Mouse (Mus musculus) heart, embryonic 13.5 days (tissue): ENCODE results near the gene Ccng2. TPM values are rescaled to one million over a fixed set of nuclear protein-coding genes. Genes with fewer than 3 reads are reported as not detected.

ENCODE experiments used
- ATAC-seq: fragments of 200-750 bp; cut with Nextera tagmentation; 2 replicates; pipeline ENCODE4 v1.8.0; 2017; ENCODE audit warnings: moderate TSS enrichment; ENCODE audit not compliant: insufficient number of reproducible peaks, low FRiP score, low TSS enrichment; ENCODE audit errors: extremely low read depth
- H3K27ac ChIP-seq: fragments of 300-500 bp; sonication (generic); replicated peaks from 2 replicates; pipeline ENCODE4 v1.5.1; 2015; ENCODE audit warnings: moderate library complexity, mild to moderate bottlenecking, inconsistent platforms
- H3K27me3 ChIP-seq: fragments of 300-500 bp; sonication (generic); replicated peaks from 2 replicates; pipeline ENCODE4 v1.6.1; 2015; ENCODE audit warnings: mild to moderate bottlenecking, inconsistent platforms
- H3K36me3 ChIP-seq: fragments of 300-500 bp; sonication (generic); 2 replicates; pipeline ENCODE4 v1.6.1; 2015; ENCODE audit warnings: mild to moderate bottlenecking, inconsistent platforms
- H3K4me1 ChIP-seq: fragments of 300-500 bp; sonication (generic); 2 replicates; pipeline ENCODE4 v1.6.1; 2015; ENCODE audit warnings: inconsistent platforms
- H3K4me2 ChIP-seq: fragments of 300-500 bp; sonication (generic); 2 replicates; pipeline ENCODE4 v1.6.1; 2015; ENCODE audit warnings: inconsistent platforms, mild to moderate bottlenecking, moderate library complexity
- H3K4me3 ChIP-seq: fragments of 300-500 bp; sonication (generic); 2 replicates; pipeline ENCODE4 v1.5.1; 2015; ENCODE audit warnings: moderate library complexity, mild to moderate bottlenecking, inconsistent platforms
- H3K9ac ChIP-seq: fragments of 300-500 bp; sonication (generic); 2 replicates; pipeline ENCODE4 v1.6.1; 2015; ENCODE audit warnings: inconsistent platforms, mild to moderate bottlenecking, moderate library complexity
- H3K9me3 ChIP-seq: fragments of 300-500 bp; sonication (generic); 2 replicates; pipeline ENCODE4 v1.6.1; 2016; ENCODE audit warnings: inconsistent platforms
- WGBS: fragments of 180-500 bp; shearing (Covaris S2); methylation state at CpG from one replicate; pipeline ENCODE4 v1.1.7; 2015; ENCODE audit warnings: mixed read lengths; 5-methylcytosine and 5-hydroxymethylcytosine counted together
- polyA plus RNA-seq: library from polyadenylated mRNA; unstranded; fragments of >200 nt; fragmentation: Nextera tagmentation; extraction: Ambion mirVana; gene quantifications from 2 replicates; pipeline ENCODE4 v1.2.1, GENCODE M21; 2015

Ccng2 gene
- polyA plus RNA-seq, 1 experiment from 2014 or later: 35.3 TPM

DNA sequence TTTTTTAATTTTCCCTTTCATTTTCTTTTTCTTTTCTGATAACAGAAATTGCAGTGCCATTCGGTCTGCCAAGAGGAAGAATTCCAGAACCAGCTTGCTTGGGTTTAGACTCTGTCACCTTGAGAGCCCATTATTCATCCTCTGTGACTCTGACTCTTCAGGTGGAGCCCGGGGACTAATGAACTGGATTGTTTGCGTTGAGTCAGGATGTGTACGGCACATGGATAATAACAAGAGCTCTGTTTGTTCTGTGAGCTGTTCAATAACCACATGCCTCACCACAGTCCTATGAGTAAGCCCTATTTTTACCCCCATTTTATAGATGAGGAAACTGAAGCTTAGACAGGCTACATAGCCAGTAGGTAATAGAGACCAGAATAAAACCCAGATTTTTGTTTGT lies 29.7 kb downstream of the Ccng2 start:
- Histone ChIP-seq H3K9ac (no peak overlapping the region), H3K4me3 (no peak overlapping the region), H3K27me3 (no peaks in the 10 kb centered on the region), H3K27ac (no peak overlapping the region), H3K9me3 (peaks cover 13% of the 10 kb centered on the region), H3K4me2 (no peak overlapping the region), H3K4me1 (no peaks in the 10 kb centered on the region), H3K36me3 (no peaks in the 10 kb centered on the region)
- ATAC-seq: no peak
- WGBS: 76% methylated on average over 4 of the region's 4 CpGs

DNA sequence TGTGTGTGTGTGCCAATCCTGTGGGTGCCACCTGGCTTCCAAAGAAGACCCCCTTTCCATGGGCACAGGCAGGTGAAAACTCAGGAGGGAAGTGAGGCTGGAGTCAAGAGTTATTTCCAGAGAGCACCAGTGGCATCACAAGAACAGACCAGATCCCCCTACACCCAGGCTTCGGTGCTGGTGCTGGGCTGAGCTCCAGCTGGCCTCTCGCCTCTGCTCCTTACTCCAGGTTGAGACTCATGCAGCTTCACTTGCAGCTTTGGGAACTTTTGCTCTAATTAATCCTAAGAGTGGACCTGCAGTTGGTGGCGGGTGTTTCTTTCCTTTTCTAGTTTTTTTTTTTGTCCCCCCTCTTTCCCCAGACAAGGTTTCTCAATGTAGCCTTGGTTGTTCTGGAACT lies 30.3 kb downstream of the Ccng2 start:
- H3K4me3 ChIP-seq: no peak overlapping the region
- no peak for ATAC-seq
- WGBS: 58% methylated on average over 3 of the region's 3 CpGs

DNA sequence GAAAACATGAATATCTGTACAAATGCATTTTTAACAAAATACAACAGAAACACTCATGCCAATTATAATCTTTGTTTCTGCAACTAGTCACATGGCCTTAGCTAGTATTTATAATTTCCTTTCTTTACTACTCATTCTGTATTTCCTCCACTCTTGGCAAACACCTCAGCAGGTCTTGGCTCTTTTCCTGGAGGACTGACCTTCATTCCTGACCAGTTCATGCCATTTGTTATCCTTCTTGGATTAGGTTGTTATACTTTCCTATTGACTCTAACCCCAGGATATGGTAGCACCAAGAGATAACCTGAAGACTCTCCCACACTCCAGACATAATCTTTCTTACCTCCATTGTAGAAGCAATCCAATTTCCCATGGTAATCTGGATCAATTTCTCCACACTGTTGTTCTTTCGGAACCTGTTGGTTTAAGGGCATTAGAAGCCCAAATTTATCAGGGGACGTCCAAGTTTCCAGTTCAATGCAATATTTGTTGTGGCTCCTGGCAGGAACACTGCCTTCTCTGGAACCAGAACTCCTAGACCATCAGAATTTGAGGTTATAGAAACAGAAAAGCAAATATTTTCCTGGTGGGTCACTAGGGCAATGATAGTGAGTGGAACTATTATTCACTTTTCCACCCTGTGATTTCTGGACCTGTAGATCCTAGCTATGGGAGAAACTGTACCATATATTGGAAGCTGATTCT lies 38.2 kb downstream of the Ccng2 start:
- no peak overlapping the region for H3K4me2 ChIP-seq
- H3K4me1 ChIP-seq: no peaks in the 10 kb centered on the region
- H3K9me3 ChIP-seq: peaks cover 4% of the 10 kb centered on the region; the same call in 1 of the 2 replicates
- no peaks in the 10 kb centered on the region for H3K36me3 ChIP-seq
- H3K27ac ChIP-seq: no peak overlapping the region
- H3K27me3 ChIP-seq: no peaks in the 10 kb centered on the region
- no peak overlapping the region for H3K4me3 ChIP-seq
- H3K9ac ChIP-seq: no peak overlapping the region
- no peak for ATAC-seq
- 64% methylated on average over 2 of the region's 2 CpGs for WGBS

More for the DNA sequence above, 30.3 kb downstream of the Ccng2 start:
- no peak overlapping the region for H3K27ac ChIP-seq
- peaks cover 11% of the 10 kb centered on the region for H3K9me3 ChIP-seq
- no peaks in the 10 kb centered on the region for H3K36me3 ChIP-seq
- H3K27me3 ChIP-seq: no peaks in the 10 kb centered on the region
- no peak overlapping the region for H3K4me2 ChIP-seq
- H3K4me1 ChIP-seq: no peaks in the 10 kb centered on the region
- no peak overlapping the region for H3K9ac ChIP-seq

DNA sequence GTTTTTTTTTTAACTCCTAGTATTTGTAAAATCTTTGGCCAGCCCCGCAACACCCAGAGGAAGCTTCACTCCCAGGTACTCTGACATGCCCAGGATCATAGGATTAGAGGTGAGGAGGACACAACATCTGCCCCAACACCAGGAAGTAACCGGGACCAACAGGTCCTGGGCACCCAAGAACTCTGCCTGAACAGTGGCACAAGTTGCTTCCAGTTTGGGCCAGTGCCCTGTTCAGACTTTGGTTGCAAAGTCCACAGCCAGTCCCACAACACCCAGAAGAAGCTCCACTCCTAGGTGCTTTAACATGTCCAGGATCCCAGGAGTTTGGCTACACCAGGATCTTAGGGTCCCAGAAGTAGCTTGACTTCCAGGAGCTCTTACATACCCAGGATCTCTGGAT lies 41.9 kb downstream of the Ccng2 start:
- no peak overlapping the region for H3K4me3 ChIP-seq
- no peak overlapping the region for H3K27ac ChIP-seq
- H3K4me2 ChIP-seq: no peak overlapping the region
- ATAC-seq: no peak
- H3K36me3 ChIP-seq: no peaks in the 10 kb centered on the region
- H3K9ac ChIP-seq: no peak overlapping the region
- H3K27me3 ChIP-seq: no peaks in the 10 kb centered on the region
- H3K4me1 ChIP-seq: no peaks in the 10 kb centered on the region
- WGBS: 79% methylated on average over 2 of the region's 2 CpGs
- no peaks in the 10 kb centered on the region for H3K9me3 ChIP-seq

DNA sequence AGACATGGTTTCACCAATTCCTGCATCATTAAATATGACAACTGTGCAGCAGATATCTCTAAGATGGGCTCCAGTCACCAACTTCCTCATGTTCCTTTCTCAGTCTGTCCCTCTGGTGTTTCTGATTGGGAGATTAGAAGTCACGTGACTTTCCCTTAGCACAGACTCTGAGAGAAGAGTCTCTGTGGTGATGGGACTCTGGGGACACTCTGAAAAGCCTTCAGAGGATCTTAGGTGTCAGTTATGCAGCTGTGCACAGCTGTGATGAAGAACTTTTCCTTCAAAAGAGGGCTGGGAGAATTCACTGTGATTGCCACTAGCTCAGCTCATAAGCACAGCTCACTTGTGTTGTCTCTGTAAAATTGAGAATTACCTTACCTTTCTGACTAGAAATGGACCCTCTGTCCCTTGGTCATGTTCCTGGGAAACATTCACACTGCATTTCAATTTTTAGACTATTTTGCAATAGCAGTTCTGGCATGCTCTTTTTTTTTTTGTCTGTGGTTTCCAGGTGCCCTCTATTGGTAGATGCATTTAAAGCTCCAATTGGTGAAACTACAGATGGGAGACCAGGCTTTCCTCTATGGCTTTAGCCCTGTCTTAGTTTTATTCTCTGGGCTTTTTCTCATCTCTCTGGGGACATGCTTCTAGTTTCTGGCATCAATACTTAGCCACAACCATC lies 56.4 kb downstream of the Ccng2 start:
- no peak overlapping the region for H3K4me2 ChIP-seq
- 34% methylated on average over 1 of the region's 1 CpGs for WGBS
- H3K9ac ChIP-seq: no peak overlapping the region
- H3K9me3 ChIP-seq: no peaks in the 10 kb centered on the region
- H3K36me3 ChIP-seq: no peaks in the 10 kb centered on the region
- no peak for ATAC-seq
- H3K27me3 ChIP-seq: no peaks in the 10 kb centered on the region
- H3K4me3 ChIP-seq: no peak overlapping the region
- H3K27ac ChIP-seq: no peak overlapping the region
- no peaks in the 10 kb centered on the region for H3K4me1 ChIP-seq

Other genes with a start within 250 kb of the Ccng2 start
- 0.08 TPM in 1 of 2 replicates, not detected in the other for gene Sowahb, start 222.2 kb upstream of the Ccng2 start, polyA plus RNA-seq
- gene Sept11, start 173.8 kb upstream of the Ccng2 start, polyA plus RNA-seq: 82.0 and 82.4 TPM in 2 replicates
- gene Ccni, start 60.8 kb upstream of the Ccng2 start, polyA plus RNA-seq: 83.2 and 88.6 TPM in 2 replicates
- 2.0 and 2.1 TPM in 2 replicates for gene 2010109A12Rik, start 60.7 kb upstream of the Ccng2 start, polyA plus RNA-seq